Mouse (Mus musculus) inflammation-experienced regulatory T-cells, adult 6 months (primary cell): ENCODE data around the gene Fem1a. TPM values are rescaled to one million over a fixed set of nuclear protein-coding genes. Genes with fewer than 3 reads are reported as not detected.

ENCODE experiments used
- ATAC-seq: one replicate; pipeline ENCODE4 v1.8.0; 2017
- polyA plus RNA-seq, 3 experiments: library from polyadenylated mRNA; unstranded; fragments of 100-300 nt; shearing (Covaris generic); gene quantifications; one replicate each; pipeline ENCODE4 v1.2.1; 2017

The Fem1a gene
- polyA plus RNA-seq = 1 to 10 TPM; 4.9 to 6.2 (median 6.1) TPM

- ATAC-seq = peak; percentile 85
Observed at GRCm38 (mm10) chr17:56256239-56256881, at the start of gene Fem1a. Gene Fem1a, plus strand, starts transcription at chr17:56256810.

GRCm38 (mm10) chr17:56206986-56207674 is 49.5 kb upstream of the Fem1a start:
- ATAC-seq = no peak

- no peak for ATAC-seq
Observed at GRCm38 (mm10) chr17:56207963-56208530, 48.6 kb upstream of the Fem1a start.

GRCm38 (mm10) chr17:56208821-56209220 is 47.8 kb upstream of the Fem1a start:
- no peak for ATAC-seq

- ATAC-seq = no peak
Observed at GRCm38 (mm10) chr17:56211090-56211489, 45.5 kb upstream of the Fem1a start.

- no peak for ATAC-seq
Observed at GRCm38 (mm10) chr17:56212676-56213075, 43.9 kb upstream of the Fem1a start.

GRCm38 (mm10) chr17:56214229-56214628 is 42.4 kb upstream of the Fem1a start:
- ATAC-seq = no peak

- ATAC-seq = no peak
Observed at GRCm38 (mm10) chr17:56217670-56218069, 38.9 kb upstream of the Fem1a start.

- peak; percentile 99 for ATAC-seq
Observed at GRCm38 (mm10) chr17:56218377-56219191, 38.0 kb upstream of the Fem1a start, which contains the start of gene Dpp9. Gene Dpp9, minus strand, starts transcription at chr17:56218905.

- peak; percentile 3 for ATAC-seq
Observed at GRCm38 (mm10) chr17:56219251-56219650, 37.4 kb upstream of the Fem1a start.

GRCm38 (mm10) chr17:56219805-56220204 is 36.8 kb upstream of the Fem1a start:
- no peak for ATAC-seq

GRCm38 (mm10) chr17:56224916-56225315 is 31.7 kb upstream of the Fem1a start:
- ATAC-seq = no peak

GRCm38 (mm10) chr17:56226566-56226965 is 30.0 kb upstream of the Fem1a start:
- ATAC-seq = no peak

- ATAC-seq = no peak
Observed at GRCm38 (mm10) chr17:56229943-56230342, 26.7 kb upstream of the Fem1a start.

GRCm38 (mm10) chr17:56233389-56233788 is 23.2 kb upstream of the Fem1a start:
- ATAC-seq = no peak

- ATAC-seq = no peak
Observed at GRCm38 (mm10) chr17:56233818-56234469, 22.7 kb upstream of the Fem1a start.

- ATAC-seq = peak; percentile 68
Observed at GRCm38 (mm10) chr17:56241541-56242401, 14.8 kb upstream of the Fem1a start.

GRCm38 (mm10) chr17:56245608-56246007 is 11.0 kb upstream of the Fem1a start:
- no peak for ATAC-seq

GRCm38 (mm10) chr17:56251136-56251829 is 5.3 kb upstream of the Fem1a start:
- peak; percentile 28 for ATAC-seq

- ATAC-seq = no peak
Observed at GRCm38 (mm10) chr17:56254695-56255094, 1.9 kb upstream of the Fem1a start.

- no peak for ATAC-seq
Observed at GRCm38 (mm10) chr17:56255429-56255828, 1.2 kb upstream of the Fem1a start.
